Mouse (Mus musculus) lung, embryonic 16.5 days (tissue): ENCODE data around the gene Slc30a10. TPM values are rescaled to one million over a fixed set of nuclear protein-coding genes. Genes with fewer than 3 reads are reported as not detected.

Experiments
- ATAC-seq: fragments of 200-750 bp; cut with Nextera tagmentation; 2 replicates; pipeline ENCODE4 v1.8.0; 2017; ENCODE audit warnings: low read depth, mild to moderate bottlenecking, moderate library complexity
- H3K27ac ChIP-seq: fragments of 300-500 bp; sonication (generic); 2 replicates; pipeline ENCODE4 v1.5.1; 2014; ENCODE audit warnings: mild to moderate bottlenecking, control low read depth, low read length
- H3K27me3 ChIP-seq: fragments of 300-500 bp; sonication (generic); 2 replicates; pipeline ENCODE4 v1.6.1; 2014; ENCODE audit warnings: low read depth, low read length, mixed read lengths; ENCODE audit not compliant: control insufficient read depth, insufficient read depth
- H3K36me3 ChIP-seq: fragments of 300-500 bp; sonication (generic); 2 replicates; pipeline ENCODE4 v1.6.1; 2014; ENCODE audit warnings: low read length; ENCODE audit not compliant: control insufficient read depth, insufficient read depth
- H3K4me1 ChIP-seq: fragments of 300-500 bp; sonication (generic); replicated peaks from 2 replicates; pipeline ENCODE4 v1.6.1; 2014; ENCODE audit warnings: low read length, mixed read lengths; ENCODE audit not compliant: control insufficient read depth, insufficient read depth
- H3K4me2 ChIP-seq: fragments of 300-500 bp; sonication (generic); 2 replicates; pipeline ENCODE4 v1.6.1; 2014; ENCODE audit warnings: low read depth, low read length, control low read depth
- H3K4me3 ChIP-seq: fragments of 300-500 bp; sonication (generic); 2 replicates; pipeline ENCODE4 v1.5.1; 2014; ENCODE audit warnings: mild to moderate bottlenecking, low read length, control low read depth
- H3K9ac ChIP-seq: fragments of 300-500 bp; sonication (generic); 2 replicates; pipeline ENCODE4 v1.6.1; 2014; ENCODE audit warnings: low read length, control low read depth
- H3K9me3 ChIP-seq: fragments of 300-500 bp; sonication (generic); 2 replicates; pipeline ENCODE4 v1.6.1; 2016; ENCODE audit warnings: low read length; ENCODE audit not compliant: control insufficient read depth
- WGBS: fragments of 180-500 bp; shearing (Covaris S2); extraction: QIAGEN DNeasy Blood & Tissue Kit; methylation state at CpG from one replicate; pipeline ENCODE4 v1.1.7; 2014; 5-methylcytosine and 5-hydroxymethylcytosine counted together
- polyA plus RNA-seq: library from polyadenylated mRNA; unstranded; fragments of >200 nt; fragmentation: Nextera tagmentation; extraction: Ambion mirVana; gene quantifications from 2 replicates; pipeline ENCODE4 v1.2.1, GENCODE M21; 2015

Gene Slc30a10
- polyA plus RNA-seq, 1 experiment from 2014 or later, result not detected

GRCm38 (mm10) chr1:185500602-185501001 lies 46.0 kb downstream of the Slc30a10 start:
- Histone ChIP-seq H3K4me2 (no peak overlapping the region), H3K27me3 (no peaks in the 10 kb centered on the region), H3K36me3 (no peaks in the 10 kb centered on the region), H3K9ac (no peak overlapping the region), H3K4me1 (no peaks in the 10 kb centered on the region), H3K9me3 (no peaks in the 10 kb centered on the region), H3K27ac (no peak overlapping the region), H3K4me3 (no peak overlapping the region)
- no peak for ATAC-seq
- WGBS, result 67% methylated on average over 7 of the region's 7 CpGs

- WGBS, result 38% methylated on average over 10 of the region's 10 CpGs
- ATAC-seq, result no peak
- Histone ChIP-seq H3K9me3 (no peaks in the 10 kb centered on the region), H3K4me2 (no peak overlapping the region), H3K4me1 (no peaks in the 10 kb centered on the region), H3K27me3 (no peaks in the 10 kb centered on the region), H3K9ac (no peak overlapping the region), H3K36me3 (no peaks in the 10 kb centered on the region), H3K4me3 (no peak overlapping the region), H3K27ac (no peak overlapping the region)
These were observed 47.2 kb downstream of the Slc30a10 start for GRCm38 (mm10) chr1:185501801-185502340.

- 59% methylated on average over 6 of the region's 6 CpGs for WGBS
- no peak for ATAC-seq
- Histone ChIP-seq H3K36me3 (no peaks in the 10 kb centered on the region), H3K27ac (no peak overlapping the region), H3K9me3 (no peaks in the 10 kb centered on the region), H3K4me1 (no peaks in the 10 kb centered on the region), H3K27me3 (no peaks in the 10 kb centered on the region), H3K9ac (no peak overlapping the region), H3K4me2 (no peak overlapping the region), H3K4me3 (no peak overlapping the region)
These were observed 47.9 kb downstream of the Slc30a10 start for GRCm38 (mm10) chr1:185502550-185502949.

GRCm38 (mm10) chr1:185509042-185509441 lies 54.4 kb downstream of the Slc30a10 start:
- H3K9me3 ChIP-seq, result no peaks in the 10 kb centered on the region
- no peak overlapping the region for H3K4me2 ChIP-seq
- no peaks in the 10 kb centered on the region for H3K27me3 ChIP-seq
- 53% methylated on average over 3 of the region's 3 CpGs for WGBS
- no peak overlapping the region for H3K4me3 ChIP-seq
- H3K9ac ChIP-seq, result no peak overlapping the region
- H3K36me3 ChIP-seq, result no peaks in the 10 kb centered on the region
- ATAC-seq, result no peak
- H3K27ac ChIP-seq, result no peak overlapping the region
- no peaks in the 10 kb centered on the region for H3K4me1 ChIP-seq

- H3K4me3 ChIP-seq, result no peak overlapping the region
- H3K27me3 ChIP-seq, result no peaks in the 10 kb centered on the region
- WGBS, result 91% methylated on average over 5 of the region's 5 CpGs
- no peaks in the 10 kb centered on the region for H3K4me1 ChIP-seq
- no peak overlapping the region for H3K27ac ChIP-seq
- H3K9ac ChIP-seq, result no peak overlapping the region
- H3K4me2 ChIP-seq, result no peak overlapping the region
- H3K9me3 ChIP-seq, result no peaks in the 10 kb centered on the region
- ATAC-seq, result no peak
- H3K36me3 ChIP-seq, result no peaks in the 10 kb centered on the region
These were observed 56.7 kb downstream of the Slc30a10 start for GRCm38 (mm10) chr1:185511306-185511705.

GRCm38 (mm10) chr1:185515526-185515979 lies 60.9 kb downstream of the Slc30a10 start:
- no peak for ATAC-seq
- H3K27ac ChIP-seq, result no peak overlapping the region
- no peak overlapping the region for H3K4me3 ChIP-seq
- H3K27me3 ChIP-seq, result no peaks in the 10 kb centered on the region
- no peaks in the 10 kb centered on the region for H3K9me3 ChIP-seq
- no peak overlapping the region for H3K9ac ChIP-seq
- no peak overlapping the region for H3K4me2 ChIP-seq
- 48% methylated on average over 14 of the region's 14 CpGs for WGBS
- no peaks in the 10 kb centered on the region for H3K4me1 ChIP-seq
- H3K36me3 ChIP-seq, result no peaks in the 10 kb centered on the region

GRCm38 (mm10) chr1:185516041-185516440 lies 61.4 kb downstream of the Slc30a10 start:
- no peaks in the 10 kb centered on the region for H3K9me3 ChIP-seq
- no peaks in the 10 kb centered on the region for H3K36me3 ChIP-seq
- H3K4me2 ChIP-seq, result no peak overlapping the region
- H3K27me3 ChIP-seq, result no peaks in the 10 kb centered on the region
- H3K4me3 ChIP-seq, result no peak overlapping the region
- no peak overlapping the region for H3K27ac ChIP-seq
- H3K4me1 ChIP-seq, result no peaks in the 10 kb centered on the region
- no peak for ATAC-seq
- H3K9ac ChIP-seq, result no peak overlapping the region
- 60% methylated on average over 10 of the region's 10 CpGs for WGBS

- Histone ChIP-seq H3K4me2 (no peak overlapping the region), H3K27ac (no peak overlapping the region), H3K4me3 (no peak overlapping the region), H3K36me3 (no peaks in the 10 kb centered on the region), H3K4me1 (no peaks in the 10 kb centered on the region), H3K9ac (no peak overlapping the region), H3K9me3 (no peaks in the 10 kb centered on the region), H3K27me3 (no peaks in the 10 kb centered on the region)
- ATAC-seq, result no peak
- WGBS, result 30% methylated on average over 4 of the region's 5 CpGs
These were observed 62.9 kb downstream of the Slc30a10 start for GRCm38 (mm10) chr1:185517566-185517965.
